Mouse (Mus musculus): Measurements from ENCODE around the gene Sgsm2.

- TF ChIP-seq CTCF (IDR thresholded peaks at IDR 0.05; ENCODE audit: borderline replicate concordance, control insufficient read depth, extremely low read depth, insufficient read depth, low read length, poor library complexity): no peak
- no peak for TF ChIP-seq POLR2A (IDR thresholded peaks at IDR 0.05; ENCODE audit: control insufficient read depth, extremely low read depth, insufficient read depth, low read length, poor library complexity)
These were observed 25.8 kb downstream of the Sgsm2 start for GRCm38 (mm10) chr11:74870991-74871622.

Measured in thymus, adult 2 months (tissue).